In genomic region chr2:19762996-19763395, GRCm38 (mm10) we compare ENCODE assay signal across 21 mouse cellular contexts.
"Had no signal": no experiment of that assay in that cellular context is flagged by ENCODE, and none has a peak within 500 bp of the region (broad histone marks: within the 10 kb centered on the region; RNA-seq: fewer than 3 reads in every experiment).

No protein-coding gene starts in this region.

- DNase-seq: kidney, adult 18-20 months; kidney, adult 9 months; kidney, postnatal 14 days; kidney, postnatal 4 days; left cerebral cortex, postnatal 4 days; liver, postnatal 0 days; lung, postnatal 36 days; midbrain, embryonic 14.5 days; retina, postnatal 1 day; right cerebral cortex, postnatal 4 days; thymus, postnatal 25 days had no signal

- H3K9me3 ChIP-seq: limb, embryonic 12.5 days; limb, embryonic 15.5 days; midbrain, embryonic 10.5 days; neural tube, embryonic 13.5 days had no signal

- H3K36me3 ChIP-seq: limb, embryonic 12.5 days; limb, embryonic 15.5 days; midbrain, embryonic 10.5 days; neural tube, embryonic 13.5 days had no signal

- H3K27me3 ChIP-seq: limb, embryonic 12.5 days; limb, embryonic 15.5 days; megakaryocyte, embryonic 14.5 days; neural tube, embryonic 13.5 days had no signal

- ATAC-seq: liver, postnatal 0 days; lung, postnatal 0 days had no signal

- H3K9ac ChIP-seq: limb, embryonic 12.5 days; limb, embryonic 15.5 days; liver, embryonic 14.5 days; liver, postnatal 0 days; neural tube, embryonic 13.5 days had no signal

- H3K4me1 ChIP-seq: limb, embryonic 12.5 days; limb, embryonic 15.5 days; megakaryocyte, embryonic 14.5 days; midbrain, embryonic 10.5 days; neural tube, embryonic 13.5 days had no signal

- H3K4me3 ChIP-seq: limb, embryonic 12.5 days; limb, embryonic 15.5 days; megakaryocyte, embryonic 14.5 days; midbrain, embryonic 10.5 days; myocyte; neural tube, embryonic 13.5 days had no signal

- H3K27ac ChIP-seq: limb, embryonic 12.5 days; limb, embryonic 15.5 days; liver, embryonic 14.5 days; midbrain, embryonic 10.5 days; neural tube, embryonic 13.5 days; stomach, postnatal 0 days had no signal

- H3K4me2 ChIP-seq: limb, embryonic 12.5 days; limb, embryonic 15.5 days; liver, embryonic 11.5 days; neural tube, embryonic 13.5 days had no signal
